Mouse (Mus musculus) myocyte (in vitro differentiated cells): ENCODE results near the gene Spdl1.

Source experiments
- E2F4 ChIP-seq: IDR thresholded peaks from one replicate; pipeline ENCODE4 v1.6.1; 2011; ENCODE audit warnings: mild to moderate bottlenecking, control low read depth, moderate library complexity; ENCODE audit not compliant: insufficient read depth
- MAX ChIP-seq: IDR thresholded peaks from one replicate; pipeline ENCODE4 v1.6.1; 2011; ENCODE audit warnings: low read depth, mild to moderate bottlenecking, control low read depth
- MYOD1 ChIP-seq, 3 experiments: IDR thresholded peaks; one replicate each; pipeline ENCODE4 v1.6.1; 2011; ENCODE audit warnings: control low read depth in 2 of 3, low read depth in 2 of 3, mild to moderate bottlenecking in 2 of 3, moderate library complexity in 1 of 3; ENCODE audit not compliant: insufficient read length in 2 of 3, control insufficient read depth in 1 of 3
- POLR2A ChIP-seq: IDR thresholded peaks from one replicate; pipeline ENCODE4 v1.6.1; 2011; ENCODE audit warnings: low read depth, mild to moderate bottlenecking, control low read depth, moderate library complexity; ENCODE audit not compliant: insufficient read length
- SRF ChIP-seq: IDR thresholded peaks from one replicate; pipeline ENCODE4 v1.6.1; 2011; ENCODE audit warnings: low read depth; ENCODE audit not compliant: control insufficient read depth, insufficient read length
- TCF3 ChIP-seq: IDR thresholded peaks from one replicate; pipeline ENCODE4 v1.6.1; 2011; ENCODE audit warnings: low read depth, control low read depth; ENCODE audit not compliant: insufficient read length
- USF1 ChIP-seq: IDR thresholded peaks from one replicate; pipeline ENCODE4 v1.6.1; 2011; ENCODE audit warnings: low read depth, mild to moderate bottlenecking, control low read depth, moderate library complexity

- TF ChIP-seq POLR2A = no peak
- no peak for TF ChIP-seq MAX
- no peak for TF ChIP-seq TCF3
- TF ChIP-seq USF1 = no peak
- TF ChIP-seq MYOD1 (IDR thresholded peaks at IDR 0.05; ENCODE audit: control insufficient read depth in 1 of 3, insufficient read length in 2 of 3, low read depth in 2 of 3) = no peak
- TF ChIP-seq E2F4 = no peak
- no peak for TF ChIP-seq SRF
Observed at GRCm38 (mm10) chr11:34769946-34770345, 63.5 kb downstream of the Spdl1 start.
